Mouse (Mus musculus) left cerebral cortex, adult 11 months (tissue): ENCODE data around the gene Arhgef3.

Experiments used
- DNase-seq: peaks from one replicate; pipeline ENCODE4 v3.0.0; 2022; ENCODE audit warnings: low spot score

The Arhgef3 gene

GRCm38 (mm10) chr14:27115275-27115660 lies 569 bp downstream of the Arhgef3 start:
- DNase-seq = no peak

- DNase-seq = no peak
Measured at GRCm38 (mm10) chr14:27115991-27116390, 1.3 kb downstream of the Arhgef3 start.

- DNase-seq = no peak
Measured at GRCm38 (mm10) chr14:27116577-27117165, 2.0 kb downstream of the Arhgef3 start.

GRCm38 (mm10) chr14:27118546-27118945 lies 3.8 kb downstream of the Arhgef3 start:
- no peak for DNase-seq

- no peak for DNase-seq
Measured at GRCm38 (mm10) chr14:27122646-27123045, 7.9 kb downstream of the Arhgef3 start.

GRCm38 (mm10) chr14:27123543-27123942 lies 8.8 kb downstream of the Arhgef3 start:
- DNase-seq = no peak

DNA sequence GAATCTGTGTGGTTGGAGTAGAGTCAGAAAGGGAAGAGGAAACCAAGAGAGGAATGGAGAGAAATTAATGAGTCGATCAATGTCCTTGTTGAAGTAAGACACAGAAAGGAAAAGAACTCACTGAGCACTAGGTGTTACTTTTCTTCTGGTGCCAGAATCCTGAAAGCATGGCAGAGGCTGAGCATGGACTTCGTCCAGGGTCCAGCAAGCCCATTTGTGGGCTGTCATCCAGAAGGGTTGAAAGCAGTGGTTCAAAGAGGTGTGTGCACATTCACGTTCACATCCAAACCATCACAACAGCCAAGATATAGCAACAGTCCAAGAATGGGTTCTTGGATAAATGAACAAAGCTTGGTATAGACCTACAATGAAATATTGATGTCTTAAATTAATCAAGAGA lies 15.3 kb downstream of the Arhgef3 start:
- no peak for DNase-seq

GRCm38 (mm10) chr14:27130676-27131075 lies 16.0 kb downstream of the Arhgef3 start:
- no peak for DNase-seq

- DNase-seq = no peak
Measured at GRCm38 (mm10) chr14:27131521-27131920, 16.8 kb downstream of the Arhgef3 start.

DNA sequence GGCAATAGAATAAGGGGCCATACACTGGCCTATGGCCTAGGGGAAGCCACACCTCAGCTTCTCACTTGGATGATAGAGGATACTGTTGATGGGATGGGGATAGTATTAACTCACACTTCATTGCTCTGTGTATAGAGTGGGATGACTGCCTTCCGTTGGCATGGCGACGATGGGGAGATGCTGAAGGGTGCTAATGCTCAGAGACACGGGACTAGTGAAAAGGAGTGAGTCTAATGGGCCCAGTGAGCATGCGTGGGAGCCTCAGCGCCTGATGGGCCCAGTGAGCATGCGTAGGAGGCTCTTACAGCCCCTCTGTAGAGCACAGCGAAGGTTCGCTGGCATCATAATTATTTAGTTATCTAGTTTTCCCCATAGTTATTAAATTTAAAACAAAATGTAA lies 24.2 kb downstream of the Arhgef3 start:
- DNase-seq = no peak

DNA sequence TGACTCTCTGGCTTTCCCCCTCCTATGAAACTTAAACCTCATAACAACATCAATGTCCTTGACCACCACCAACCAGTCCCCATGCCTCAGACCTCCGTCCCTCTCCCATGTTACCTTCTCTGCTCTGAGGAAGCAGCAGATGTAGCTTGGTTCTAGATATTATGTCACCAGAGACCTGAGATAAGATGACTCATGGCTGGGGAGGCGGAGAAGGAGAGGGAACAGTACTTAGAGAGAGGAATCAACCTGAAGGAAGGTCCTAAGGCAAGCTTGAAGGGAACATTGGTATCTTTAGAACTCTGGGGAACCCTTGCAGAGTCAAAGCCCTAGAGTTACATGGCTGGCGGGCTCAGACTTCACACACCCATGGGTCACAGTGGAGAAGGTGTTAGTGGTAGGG lies 25.3 kb downstream of the Arhgef3 start:
- DNase-seq = no peak

- no peak for DNase-seq
Measured at GRCm38 (mm10) chr14:27141486-27141885, 26.8 kb downstream of the Arhgef3 start.

- DNase-seq = no peak
Measured at GRCm38 (mm10) chr14:27142680-27143079, 28.0 kb downstream of the Arhgef3 start.

- no peak for DNase-seq
Measured at GRCm38 (mm10) chr14:27145171-27146045, 30.7 kb downstream of the Arhgef3 start.

- DNase-seq = no peak
Measured at GRCm38 (mm10) chr14:27147726-27148125, 33.0 kb downstream of the Arhgef3 start.

DNA sequence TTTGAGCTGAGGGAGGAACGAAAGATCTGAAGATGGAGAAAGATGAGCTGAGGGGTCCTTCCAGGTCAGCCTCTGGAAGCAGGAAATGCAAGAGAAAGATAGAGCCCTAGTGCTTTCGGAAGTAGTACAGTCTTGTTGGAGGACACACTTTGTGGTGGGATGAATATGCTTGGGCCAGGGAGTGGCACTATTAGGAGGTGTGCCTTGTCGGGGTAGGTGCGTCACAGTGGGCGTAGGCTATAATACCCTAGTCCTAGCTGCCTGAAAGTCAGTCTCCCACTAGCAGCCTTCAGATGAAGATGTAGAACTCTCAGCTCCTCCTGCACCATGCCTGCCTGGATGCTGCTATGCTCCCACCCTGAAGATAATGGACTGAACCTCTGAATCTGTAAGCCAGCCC lies 34.7 kb downstream of the Arhgef3 start:
- no peak for DNase-seq

- no peak for DNase-seq
Measured at GRCm38 (mm10) chr14:27150011-27150640, 35.4 kb downstream of the Arhgef3 start.

GRCm38 (mm10) chr14:27151432-27151831 lies 36.7 kb downstream of the Arhgef3 start:
- no peak for DNase-seq

DNA sequence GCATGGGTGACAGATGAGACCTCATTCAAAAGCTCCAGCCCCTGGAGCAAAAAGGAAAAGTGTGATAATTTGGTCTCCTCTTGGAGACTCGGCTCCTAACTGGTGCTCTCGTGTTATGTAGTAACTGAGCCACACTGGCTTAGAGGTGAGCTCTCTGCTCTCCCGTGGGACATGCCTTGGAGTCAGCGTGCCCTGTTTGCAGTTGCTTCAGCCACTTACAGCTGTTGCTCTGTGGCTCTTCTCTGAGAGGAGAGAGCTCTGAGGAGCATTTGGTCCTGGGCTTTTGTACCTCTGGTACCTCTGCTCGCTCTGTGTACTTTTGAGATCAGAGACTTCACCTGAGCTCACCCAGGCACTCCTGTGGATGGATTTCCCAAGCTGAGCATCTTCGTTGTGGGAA lies 40.4 kb downstream of the Arhgef3 start:
- DNase-seq = no peak

- DNase-seq = no peak
Measured at GRCm38 (mm10) chr14:27156032-27156431, 41.3 kb downstream of the Arhgef3 start.

- no peak for DNase-seq
Measured at GRCm38 (mm10) chr14:27158133-27158532, 43.4 kb downstream of the Arhgef3 start.

- DNase-seq = no peak
Measured at GRCm38 (mm10) chr14:27158782-27159181, 44.1 kb downstream of the Arhgef3 start.

DNA sequence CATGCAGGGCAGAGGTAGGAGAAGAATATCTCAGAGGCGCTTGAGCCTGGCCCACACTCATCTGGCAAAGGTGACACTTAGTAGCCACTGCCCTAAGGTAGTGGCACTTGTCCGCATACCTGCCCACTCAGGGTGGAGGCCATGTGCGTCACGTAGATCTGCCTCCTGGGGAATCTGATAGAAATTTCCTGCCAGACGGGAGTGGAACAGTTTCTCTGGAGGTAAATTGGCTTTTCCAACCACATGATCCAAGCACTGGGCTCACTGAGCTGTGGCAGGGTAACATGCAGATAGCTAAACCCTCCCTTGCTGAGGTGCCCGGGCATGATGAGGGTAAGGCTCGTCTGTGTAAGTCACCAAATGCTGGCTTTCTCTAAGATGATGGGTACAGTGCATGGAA lies 46.1 kb downstream of the Arhgef3 start:
- no peak for DNase-seq
